Mouse (Mus musculus) stomach, embryonic 14.5 days (tissue): ENCODE measurements at regions not wholly inside any gene's neighbourhood (a gene's known extent, or its start where the extent isn't known, plus 50 kb on each side); places are given as distances from the start of the nearest gene placed in this dataset.

Source experiments
- ATAC-seq: fragments of 200-750 bp; cut with Nextera tagmentation; 2 replicates; pipeline ENCODE4 v1.8.0; 2017; ENCODE audit warnings: low read depth, moderate TSS enrichment; ENCODE audit not compliant: insufficient number of reproducible peaks, insufficient read depth, low FRiP score
- H3K27ac ChIP-seq: fragments of 300-500 bp; sonication (generic); 2 replicates; pipeline ENCODE4 v1.5.1; 2014; ENCODE audit warnings: mild to moderate bottlenecking, low read length, moderate library complexity, mixed read lengths
- H3K27me3 ChIP-seq: fragments of 300-500 bp; sonication (generic); 2 replicates; pipeline ENCODE4 v1.6.1; 2014; ENCODE audit warnings: low read length, control low read depth, mixed read lengths; ENCODE audit not compliant: control insufficient read depth, insufficient read depth
- H3K36me3 ChIP-seq: fragments of 300-500 bp; sonication (generic); 2 replicates; pipeline ENCODE4 v1.6.1; 2014; ENCODE audit warnings: mild to moderate bottlenecking, control low read depth, low read length, moderate library complexity, mixed read lengths; ENCODE audit not compliant: control insufficient read depth, insufficient read depth
- H3K4me1 ChIP-seq: fragments of 300-500 bp; sonication (generic); 2 replicates; pipeline ENCODE4 v1.6.1; 2014; ENCODE audit warnings: low read length, control low read depth, mixed read lengths; ENCODE audit not compliant: control insufficient read depth, insufficient read depth
- H3K4me2 ChIP-seq: fragments of 300-500 bp; sonication (generic); replicated peaks from 2 replicates; pipeline ENCODE4 v1.6.1; 2014; ENCODE audit warnings: low read depth, low read length, control low read depth
- H3K4me3 ChIP-seq: fragments of 300-500 bp; sonication (generic); 2 replicates; pipeline ENCODE4 v1.5.1; 2014; ENCODE audit warnings: low read depth, low read length, control low read depth
- H3K9ac ChIP-seq: fragments of 300-500 bp; sonication (generic); replicated peaks from 2 replicates; pipeline ENCODE4 v1.6.1; 2014; ENCODE audit warnings: low read depth, mild to moderate bottlenecking, control low read depth, low read length, moderate library complexity, mixed read lengths
- H3K9me3 ChIP-seq: fragments of 300-500 bp; sonication (generic); 2 replicates; pipeline ENCODE4 v1.6.1; 2016; ENCODE audit warnings: low read depth, low read length, control low read depth; ENCODE audit not compliant: control insufficient read depth
- WGBS: fragments of 180-500 bp; shearing (Covaris S2); extraction: QIAGEN DNeasy Blood & Tissue Kit; methylation state at CpG from one replicate; pipeline ENCODE4 v1.1.7; 2014; 5-methylcytosine and 5-hydroxymethylcytosine counted together

DNA sequence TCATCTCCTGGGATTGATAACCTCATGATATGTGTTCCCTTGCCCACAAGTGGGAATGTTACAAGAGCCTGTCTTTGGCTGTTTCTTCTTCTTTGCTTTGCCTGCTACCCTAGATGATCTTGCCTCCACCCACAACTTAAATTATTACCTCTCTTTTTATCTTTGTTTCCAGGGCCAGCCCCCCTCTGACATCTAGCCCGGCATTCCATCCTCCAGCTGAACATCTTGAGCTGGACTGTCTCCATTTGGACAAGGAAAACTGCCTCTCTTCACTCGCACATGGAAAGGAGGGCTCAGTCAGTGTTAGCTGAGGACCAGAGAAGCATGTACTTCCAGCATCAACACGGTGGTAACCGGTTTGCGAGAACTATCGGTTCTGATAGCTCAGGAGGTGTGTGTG, 124.3 kb downstream of the Zfp365 start:
- Histone ChIP-seq H3K36me3 (no peaks in the 10 kb centered on the region), H3K9ac (no peak overlapping the region), H3K4me2 (no peak overlapping the region), H3K27me3 (no peaks in the 10 kb centered on the region), H3K9me3 (no peaks in the 10 kb centered on the region), H3K4me3 (no peak overlapping the region), H3K27ac (no peak overlapping the region), H3K4me1 (no peaks in the 10 kb centered on the region)
- WGBS, result 55% methylated on average over 6 of the region's 6 CpGs
- ATAC-seq, result no peak

DNA sequence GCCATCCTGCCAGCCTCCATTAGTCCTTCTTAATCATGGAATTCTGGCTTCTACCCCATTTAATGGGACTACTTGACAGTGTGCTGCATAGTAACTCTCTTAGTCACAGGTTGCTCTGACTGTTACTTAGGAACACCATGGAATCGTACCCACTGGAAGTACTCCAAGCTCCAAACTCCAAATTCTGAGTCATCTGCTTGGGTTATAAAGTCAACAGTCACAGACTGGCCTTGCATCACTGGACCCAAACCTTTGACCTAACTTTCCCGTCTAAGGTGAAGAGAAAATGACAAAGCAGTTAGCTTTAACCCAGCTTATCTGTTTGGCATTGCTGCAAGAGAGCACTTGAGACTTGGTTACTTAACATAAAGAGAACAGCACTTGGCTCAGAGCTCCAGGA, 126.9 kb downstream of the Zfp365 start:
- H3K4me1 ChIP-seq, result no peaks in the 10 kb centered on the region
- H3K27me3 ChIP-seq, result no peaks in the 10 kb centered on the region
- 68% methylated on average over 2 of the region's 2 CpGs for WGBS
- H3K4me2 ChIP-seq, result no peak overlapping the region
- no peak overlapping the region for H3K4me3 ChIP-seq
- no peak for ATAC-seq
- H3K36me3 ChIP-seq, result no peaks in the 10 kb centered on the region
- no peak overlapping the region for H3K9ac ChIP-seq
- no peak overlapping the region for H3K27ac ChIP-seq
- no peaks in the 10 kb centered on the region for H3K9me3 ChIP-seq

DNA sequence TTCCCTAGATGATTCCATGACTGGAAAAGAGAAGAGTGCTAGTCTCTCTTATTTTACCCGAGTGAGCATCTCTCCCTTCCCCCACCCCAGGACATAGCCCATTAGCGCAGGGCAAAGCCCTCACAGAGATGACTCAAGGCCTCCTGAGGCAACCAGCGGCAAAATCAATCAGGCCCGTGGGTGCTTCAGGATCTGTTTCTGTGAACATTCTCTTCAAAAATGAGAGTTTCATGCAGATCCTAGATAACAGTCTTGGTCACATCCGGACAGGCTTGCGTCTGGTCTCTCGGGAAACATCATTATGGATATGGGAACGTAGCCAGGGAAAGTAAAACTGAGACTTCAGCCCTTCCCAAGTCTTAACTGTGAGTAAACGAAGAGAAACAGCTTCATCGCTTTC, 134.1 kb downstream of the Zfp365 start:
- no peaks in the 10 kb centered on the region for H3K36me3 ChIP-seq
- no peaks in the 10 kb centered on the region for H3K4me1 ChIP-seq
- no peak overlapping the region for H3K4me3 ChIP-seq
- H3K27me3 ChIP-seq, result no peaks in the 10 kb centered on the region
- no peak overlapping the region for H3K4me2 ChIP-seq
- ATAC-seq, result no peak
- no peaks in the 10 kb centered on the region for H3K9me3 ChIP-seq
- H3K27ac ChIP-seq, result no peak overlapping the region
- 84% methylated on average over 10 of the region's 10 CpGs for WGBS
- no peak overlapping the region for H3K9ac ChIP-seq

DNA sequence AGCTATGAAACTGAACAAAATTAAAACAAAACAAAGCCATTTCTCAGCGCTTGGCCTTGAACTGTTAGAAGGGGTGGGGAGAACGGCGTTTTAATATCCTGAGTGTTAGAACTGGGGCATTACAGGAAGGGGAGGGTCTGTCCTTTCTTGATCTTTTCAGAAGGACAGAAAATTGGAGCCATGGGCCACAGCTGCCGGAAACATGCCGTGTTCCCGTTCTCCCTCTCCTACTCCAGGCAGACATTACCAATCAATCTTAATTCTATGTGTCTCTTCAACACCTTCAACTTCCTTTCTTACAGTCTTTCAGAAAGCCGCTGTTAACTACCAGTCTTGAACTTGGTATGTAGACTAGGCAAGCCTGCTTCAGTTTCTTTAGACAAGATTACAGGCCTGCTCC, 134.7 kb downstream of the Zfp365 start:
- Histone ChIP-seq H3K4me2 (no peak overlapping the region), H3K9ac (no peak overlapping the region), H3K4me3 (no peak overlapping the region), H3K9me3 (no peaks in the 10 kb centered on the region), H3K27me3 (no peaks in the 10 kb centered on the region), H3K4me1 (no peaks in the 10 kb centered on the region), H3K36me3 (no peaks in the 10 kb centered on the region), H3K27ac (no peak overlapping the region)
- ATAC-seq, result no peak
- 87% methylated on average over 7 of the region's 7 CpGs for WGBS

DNA sequence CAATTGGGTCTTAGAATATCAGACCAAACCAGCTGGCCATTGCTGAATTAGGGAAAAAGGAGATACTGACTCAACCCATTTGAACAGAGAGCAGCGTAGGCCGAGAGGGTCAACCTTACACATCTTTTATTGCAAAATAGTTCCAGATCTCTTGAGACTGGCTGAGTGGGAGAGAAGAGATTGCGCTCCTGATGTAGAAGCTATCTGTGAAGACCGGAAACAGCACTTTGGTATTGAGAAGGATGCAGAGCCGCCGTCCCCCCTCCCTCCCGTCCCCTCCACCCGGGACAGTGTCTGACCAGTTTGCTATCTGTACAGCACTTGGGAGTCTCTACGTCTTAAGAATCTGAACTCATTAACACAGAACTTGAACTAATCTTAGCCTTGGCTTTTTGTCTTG, 135.6 kb downstream of the Zfp365 start:
- Histone ChIP-seq H3K27ac (no peak overlapping the region), H3K9me3 (no peaks in the 10 kb centered on the region), H3K4me2 (no peak overlapping the region), H3K9ac (no peak overlapping the region), H3K4me3 (no peak overlapping the region), H3K36me3 (no peaks in the 10 kb centered on the region), H3K4me1 (no peaks in the 10 kb centered on the region), H3K27me3 (no peaks in the 10 kb centered on the region)
- 88% methylated on average over 9 of the region's 9 CpGs for WGBS
- no peak for ATAC-seq

DNA sequence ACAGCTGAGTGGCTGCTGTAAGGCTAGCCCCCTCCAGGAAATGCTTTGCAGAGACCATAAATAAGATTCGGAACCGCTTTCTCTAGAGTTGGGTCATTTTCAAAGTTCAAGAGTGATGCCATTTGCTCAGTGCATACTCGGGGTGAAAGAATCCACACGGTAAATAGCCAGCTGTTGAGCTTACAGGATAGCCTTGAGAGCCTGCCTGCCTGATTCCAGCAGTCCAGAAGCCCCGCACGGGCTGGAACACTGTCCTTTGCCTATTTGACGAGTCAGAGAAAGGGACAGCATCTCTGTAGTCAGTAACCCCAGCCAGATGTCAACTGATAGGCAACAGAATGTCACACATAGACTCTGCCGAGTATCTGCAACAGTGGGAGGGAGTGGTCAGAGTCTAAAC, 140.7 kb downstream of the Zfp365 start:
- WGBS, result 65% methylated on average over 8 of the region's 8 CpGs
- Histone ChIP-seq H3K4me3 (no peak overlapping the region), H3K36me3 (no peaks in the 10 kb centered on the region), H3K4me1 (no peaks in the 10 kb centered on the region), H3K27me3 (no peaks in the 10 kb centered on the region), H3K4me2 (no peak overlapping the region), H3K27ac (no peak overlapping the region), H3K9me3 (no peaks in the 10 kb centered on the region), H3K9ac (no peak overlapping the region)
- ATAC-seq, result no peak

DNA sequence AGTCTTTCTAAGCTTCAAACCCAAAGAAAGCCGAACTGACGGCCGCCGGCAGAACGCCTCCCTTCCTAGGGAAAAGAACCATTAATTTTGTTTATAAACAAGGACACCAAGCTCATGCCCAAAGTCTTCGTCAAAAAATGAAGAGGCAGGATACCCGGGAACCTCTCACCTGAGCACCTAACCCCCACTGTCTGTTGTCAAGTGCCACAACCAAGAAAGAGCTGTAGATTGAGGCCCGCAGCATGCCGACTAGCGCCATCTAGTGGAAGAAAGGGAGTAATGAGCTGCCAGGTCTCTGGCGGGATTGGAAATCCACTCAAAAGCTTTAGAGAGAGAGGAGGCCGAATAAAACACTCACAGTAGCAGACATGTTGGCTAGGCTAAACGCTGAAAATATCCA, 146.4 kb downstream of the Zfp365 start:
- no peak for ATAC-seq

DNA sequence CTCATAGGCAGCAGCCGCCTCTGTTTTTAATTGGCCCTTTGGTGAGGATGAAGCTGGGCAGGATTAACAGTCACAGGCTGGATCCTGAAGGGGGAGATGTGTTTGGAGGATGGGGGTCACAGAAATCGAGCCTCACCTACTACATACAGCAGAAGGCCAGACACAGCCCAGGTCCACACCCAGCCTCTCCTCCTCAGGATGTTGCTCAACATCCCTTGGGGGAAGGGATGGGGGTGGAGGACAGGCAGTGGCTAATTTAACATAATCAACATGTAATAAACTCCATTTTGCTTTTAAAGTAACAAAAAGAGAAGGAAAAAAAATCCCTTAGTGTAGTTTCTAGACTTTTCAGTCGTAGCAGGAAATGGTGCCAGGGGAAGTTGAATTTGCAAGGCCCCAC, 152.0 kb downstream of the Zfp365 start:
- 57% methylated on average over 3 of the region's 3 CpGs for WGBS
- no peaks in the 10 kb centered on the region for H3K27me3 ChIP-seq
- no peak overlapping the region for H3K4me2 ChIP-seq

More for the DNA sequence above, 146.4 kb downstream of the Zfp365 start:
- Histone ChIP-seq H3K27me3 (no peaks in the 10 kb centered on the region), H3K9ac (no peak overlapping the region), H3K36me3 (no peaks in the 10 kb centered on the region), H3K4me3 (no peak overlapping the region), H3K4me1 (no peaks in the 10 kb centered on the region), H3K4me2 (no peak overlapping the region), H3K27ac (no peak overlapping the region), H3K9me3 (no peaks in the 10 kb centered on the region)
- WGBS, result 41% methylated on average over 13 of the region's 13 CpGs

DNA sequence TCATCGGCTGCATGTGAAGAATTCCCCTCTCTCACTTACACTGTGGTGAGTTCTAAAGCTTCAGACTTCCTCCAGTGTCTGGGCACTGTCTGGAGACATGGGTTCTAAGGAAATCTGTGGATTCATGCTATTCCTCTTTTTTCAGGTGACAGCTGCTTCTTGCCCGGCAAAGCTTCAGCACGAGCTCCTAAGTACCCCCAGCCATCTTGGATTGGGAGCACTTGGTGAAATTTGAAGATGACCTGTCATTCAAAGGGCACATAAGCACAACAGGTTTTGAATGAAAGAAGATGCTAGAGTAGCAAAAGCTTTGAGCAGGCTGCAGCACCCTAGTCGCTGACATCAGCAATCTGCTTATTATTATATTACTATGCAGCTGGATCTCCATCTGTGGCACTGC, 164.3 kb downstream of the Zfp365 start:
- H3K27ac ChIP-seq, result no peak overlapping the region
- no peaks in the 10 kb centered on the region for H3K9me3 ChIP-seq
- no peak overlapping the region for H3K4me2 ChIP-seq
- no peaks in the 10 kb centered on the region for H3K27me3 ChIP-seq
- no peak overlapping the region for H3K9ac ChIP-seq
- no peaks in the 10 kb centered on the region for H3K4me1 ChIP-seq
- no peaks in the 10 kb centered on the region for H3K36me3 ChIP-seq
- ATAC-seq, result no peak
- no peak overlapping the region for H3K4me3 ChIP-seq
- WGBS, result 84% methylated on average over 4 of the region's 4 CpGs

More for the DNA sequence above, 152.0 kb downstream of the Zfp365 start:
- ATAC-seq, result no peak
- Histone ChIP-seq H3K27ac (no peak overlapping the region), H3K36me3 (no peaks in the 10 kb centered on the region), H3K9ac (no peak overlapping the region), H3K4me3 (no peak overlapping the region), H3K9me3 (no peaks in the 10 kb centered on the region), H3K4me1 (no peaks in the 10 kb centered on the region)
